Mouse (Mus musculus) lung, postnatal 0 days (tissue): ENCODE data around the gene Tenm3. TPM values are rescaled to one million over a fixed set of nuclear protein-coding genes. Genes with fewer than 3 reads are reported as not detected.

ENCODE experiments used
- ATAC-seq: fragments of 200-750 bp; cut with Nextera tagmentation; 2 replicates; pipeline ENCODE4 v1.8.0; 2017; ENCODE audit warnings: moderate library complexity
- DNase-seq: peaks from one replicate; pipeline ENCODE4 v3.0.0-alpha.2; 2016; ENCODE audit warnings: low spot score
- H3K27ac ChIP-seq: fragments of 300-500 bp; sonication (generic); 2 replicates; pipeline ENCODE4 v1.5.1; 2014; ENCODE audit warnings: antibody characterized with exemption, mild to moderate bottlenecking, low read length, mixed read lengths
- H3K27me3 ChIP-seq: fragments of 300-500 bp; sonication (generic); replicated peaks from 2 replicates; pipeline ENCODE4 v1.6.1; 2014; ENCODE audit warnings: low read length, mixed read lengths; ENCODE audit not compliant: insufficient read depth
- H3K36me3 ChIP-seq: fragments of 300-500 bp; sonication (generic); 2 replicates; pipeline ENCODE4 v1.6.1; 2014; ENCODE audit warnings: low read length, mixed read lengths; ENCODE audit not compliant: insufficient read depth
- H3K4me1 ChIP-seq: fragments of 300-500 bp; sonication (generic); 2 replicates; pipeline ENCODE4 v1.6.1; 2014; ENCODE audit warnings: antibody characterized with exemption, low read depth, low read length, mixed read lengths; ENCODE audit not compliant: insufficient read depth
- H3K4me2 ChIP-seq: fragments of 300-500 bp; sonication (generic); replicated peaks from 2 replicates; pipeline ENCODE4 v1.6.1; 2014; ENCODE audit warnings: low read depth, mild to moderate bottlenecking, low read length, moderate library complexity, mixed read lengths
- H3K4me3 ChIP-seq: fragments of 300-500 bp; sonication (generic); 2 replicates; pipeline ENCODE4 v1.5.1; 2014; ENCODE audit warnings: low read depth, low read length
- H3K9ac ChIP-seq: fragments of 300-500 bp; sonication (generic); replicated peaks from 2 replicates; pipeline ENCODE4 v1.6.1; 2014; ENCODE audit warnings: low read depth, mild to moderate bottlenecking
- H3K9me3 ChIP-seq: fragments of 300-500 bp; sonication (generic); 2 replicates; pipeline ENCODE4 v1.6.1; 2016; ENCODE audit warnings: low read length, mixed read lengths
- CTCF ChIP-seq: IDR thresholded peaks from 2 replicates; pipeline ENCODE4 v1.5.1; 2016; ENCODE audit warnings: antibody characterized with exemption, mild to moderate bottlenecking
- EP300 ChIP-seq: IDR thresholded peaks from 2 replicates; pipeline ENCODE4 v1.6.1; 2016; ENCODE audit warnings: antibody characterized with exemption, mild to moderate bottlenecking, control low read depth
- WGBS: fragments of 180-500 bp; shearing (Covaris S2); extraction: QIAGEN DNeasy Blood & Tissue Kit; methylation state at CpG from one replicate; pipeline ENCODE4 v1.1.7; 2014; 5-methylcytosine and 5-hydroxymethylcytosine counted together
- polyA plus RNA-seq: library from polyadenylated mRNA; unstranded; fragments of >200 nt; fragmentation: Nextera tagmentation; extraction: Ambion mirVana; gene quantifications from 2 replicates; pipeline ENCODE4 v1.2.1, GENCODE M21; 2015

Gene Tenm3
- polyA plus RNA-seq, 1 experiment from 2014 or later: 0.78 TPM

- 88% methylated on average over 2 of the region's 2 CpGs for WGBS
- no peaks in the 10 kb centered on the region for H3K27me3 ChIP-seq
- TF ChIP-seq CTCF (no peak), EP300 (no peak)
- DNase-seq: no peak
- no peak overlapping the region for H3K4me3 ChIP-seq
- no peak overlapping the region for H3K4me2 ChIP-seq
- H3K27ac ChIP-seq: no peak overlapping the region
- H3K9me3 ChIP-seq: no peaks in the 10 kb centered on the region
- H3K9ac ChIP-seq: no peak overlapping the region
- no peaks in the 10 kb centered on the region for H3K36me3 ChIP-seq
- no peaks in the 10 kb centered on the region for H3K4me1 ChIP-seq
- no peak for ATAC-seq
Measured at GRCm38 (mm10) chr8:48243876-48244275, 599.9 kb downstream of the Tenm3 start.

GRCm38 (mm10) chr8:48240917-48241531, 602.7 kb downstream of the Tenm3 start:
- TF ChIP-seq EP300 (no peak), CTCF (no peak)
- WGBS: 44% methylated on average over 6 of the region's 6 CpGs
- Histone ChIP-seq H3K4me1 (no peaks in the 10 kb centered on the region), H3K4me3 (no peak overlapping the region), H3K9me3 (no peaks in the 10 kb centered on the region), H3K4me2 (no peak overlapping the region), H3K9ac (no peak overlapping the region), H3K27me3 (no peaks in the 10 kb centered on the region), H3K36me3 (no peaks in the 10 kb centered on the region), H3K27ac (no peak overlapping the region)
- DNase-seq (no peak), ATAC-seq (no peak)

GRCm38 (mm10) chr8:48236968-48237367, 606.8 kb downstream of the Tenm3 start:
- Histone ChIP-seq H3K27ac (no peak overlapping the region), H3K9ac (no peak overlapping the region), H3K36me3 (no peaks in the 10 kb centered on the region), H3K27me3 (no peaks in the 10 kb centered on the region), H3K4me3 (no peak overlapping the region), H3K4me2 (no peak overlapping the region), H3K9me3 (no peaks in the 10 kb centered on the region), H3K4me1 (no peaks in the 10 kb centered on the region)
- ATAC-seq: no peak
- whole genome bisulfite sequencing: 94% methylated on average over 5 of the region's 5 CpGs
- no peak for DNase-seq
- TF ChIP-seq CTCF (no peak), EP300 (no peak)

- no peak overlapping the region for H3K4me3 ChIP-seq
- no peaks in the 10 kb centered on the region for H3K4me1 ChIP-seq
- no peak overlapping the region for H3K9ac ChIP-seq
- WGBS: 66% methylated on average over 7 of the region's 7 CpGs
- no peak for ATAC-seq
- H3K27me3 ChIP-seq: no peaks in the 10 kb centered on the region
- H3K36me3 ChIP-seq: no peaks in the 10 kb centered on the region
- H3K9me3 ChIP-seq: no peaks in the 10 kb centered on the region
- no peak overlapping the region for H3K4me2 ChIP-seq
- DNase-seq: no peak
- TF ChIP-seq EP300: no peak
- TF ChIP-seq CTCF: no peak
- H3K27ac ChIP-seq: no peak overlapping the region
Measured at GRCm38 (mm10) chr8:48232927-48233326, 610.8 kb downstream of the Tenm3 start.

GRCm38 (mm10) chr8:48231882-48232281, 611.9 kb downstream of the Tenm3 start:
- no peaks in the 10 kb centered on the region for H3K27me3 ChIP-seq
- H3K4me2 ChIP-seq: no peak overlapping the region
- 76% methylated on average over 9 of the region's 9 CpGs for WGBS
- no peak for ATAC-seq
- H3K36me3 ChIP-seq: no peaks in the 10 kb centered on the region
- TF ChIP-seq EP300: no peak
- TF ChIP-seq CTCF: no peak
- no peak overlapping the region for H3K9ac ChIP-seq
- H3K27ac ChIP-seq: no peak overlapping the region
- H3K4me1 ChIP-seq: no peaks in the 10 kb centered on the region
- H3K9me3 ChIP-seq: no peaks in the 10 kb centered on the region
- DNase-seq: no peak
- H3K4me3 ChIP-seq: no peak overlapping the region

- H3K27ac ChIP-seq: no peak overlapping the region
- DNase-seq (no peak), ATAC-seq (no peak)
- TF ChIP-seq CTCF: no peak
- H3K9ac ChIP-seq: no peak overlapping the region
- WGBS: 85% methylated on average over 9 of the region's 9 CpGs
- H3K36me3 ChIP-seq: no peaks in the 10 kb centered on the region
- no peaks in the 10 kb centered on the region for H3K27me3 ChIP-seq
- no peak overlapping the region for H3K4me3 ChIP-seq
- H3K4me2 ChIP-seq: no peak overlapping the region
- no peaks in the 10 kb centered on the region for H3K9me3 ChIP-seq
- no peaks in the 10 kb centered on the region for H3K4me1 ChIP-seq
Measured at GRCm38 (mm10) chr8:48231389-48231788, 612.4 kb downstream of the Tenm3 start.

- Histone ChIP-seq H3K36me3 (no peaks in the 10 kb centered on the region), H3K9me3 (no peaks in the 10 kb centered on the region), H3K4me1 (no peaks in the 10 kb centered on the region), H3K9ac (no peak overlapping the region), H3K27ac (no peak overlapping the region), H3K27me3 (no peaks in the 10 kb centered on the region), H3K4me3 (no peak overlapping the region), H3K4me2 (no peak overlapping the region)
- TF ChIP-seq CTCF (no peak), EP300 (no peak)
- 97% methylated on average over 35 of the region's 35 CpGs for WGBS
- ATAC-seq (no peak), DNase-seq (no peak)
Measured at GRCm38 (mm10) chr8:48228676-48229075, 615.1 kb downstream of the Tenm3 start.
